ENCODE assay signal across 24 mouse cellular contexts in the genomic region with DNA sequence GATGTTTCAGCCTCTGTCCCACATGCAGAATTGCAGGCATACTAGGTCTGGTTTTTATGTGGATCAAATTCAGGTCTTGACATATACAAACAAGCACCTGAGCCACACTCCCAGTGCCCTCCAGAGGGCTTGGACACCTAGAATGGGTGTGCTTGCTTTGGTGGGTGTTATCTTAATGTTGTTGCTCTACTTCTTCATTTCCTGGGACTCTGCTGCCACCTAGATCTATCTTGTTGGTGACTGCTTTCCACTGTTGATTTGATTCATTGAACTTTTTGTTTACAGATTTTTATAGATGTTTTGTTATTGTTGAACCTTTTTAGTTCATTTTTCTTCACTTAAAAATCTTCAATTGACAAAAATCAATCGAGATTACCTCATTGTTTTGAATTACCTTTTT. TPM values are rescaled to one million over a fixed set of nuclear protein-coding genes. Genes with fewer than 3 reads are reported as not detected.
DNase-seq lines count a peak whose midpoint lies in the region; ATAC-seq and TF ChIP-seq lines count a peak whose summit lies in the region.
"Had no signal": no experiment of that assay in that cellular context is flagged by ENCODE, and none has a peak within 500 bp of the region (broad histone marks: within the 10 kb centered on the region; RNA-seq: fewer than 3 reads in every experiment).

No protein-coding gene starts in this region.

- H3K4me2 ChIP-seq in midbrain, postnatal 0 days (ENCODE audit: low read depth, low read length, poor library complexity, severe bottlenecking) = no peak overlapping the region
- no peak overlapping the region for H3K4me2 ChIP-seq in midbrain, embryonic 16.5 days (ENCODE audit: low read length)
- H3K4me2 ChIP-seq: embryonic facial prominence, embryonic 12.5 days; forebrain, embryonic 13.5 days; heart, embryonic 13.5 days; hindbrain, embryonic 15.5 days; limb, embryonic 13.5 days; liver, embryonic 13.5 days; lung, embryonic 15.5 days; midbrain, embryonic 12.5 days had no signal

- 96% methylated on average over 1 of the region's 1 CpGs for WGBS in midbrain, postnatal 0 days
- WGBS in midbrain, embryonic 16.5 days = 97% methylated on average over 1 of the region's 1 CpGs

- H3K27ac ChIP-seq in midbrain, postnatal 0 days (ENCODE audit: low read depth, low read length) = no peak overlapping the region
- no peak overlapping the region for H3K27ac ChIP-seq in midbrain, embryonic 16.5 days (ENCODE audit: low read length)
- H3K27ac ChIP-seq in MEL (ENCODE audit: control insufficient read depth, low read depth, low read length) = no peak overlapping the region
- H3K27ac ChIP-seq: embryonic facial prominence, embryonic 12.5 days; forebrain, embryonic 13.5 days; heart, embryonic 13.5 days; hindbrain, embryonic 15.5 days; limb, embryonic 13.5 days; liver, embryonic 13.5 days; lung, embryonic 15.5 days; midbrain, embryonic 12.5 days had no signal

- peak; percentile 68 for TF ChIP-seq RAD21 in MEL (IDR thresholded peaks at IDR 0.05; ENCODE audit: low read depth, low read length)

- TF ChIP-seq EP300 in MEL (IDR thresholded peaks at IDR 0.05; ENCODE audit: low read depth in 1 of 2, low read length in 2 of 2) = no peak

- H3K4me3 ChIP-seq in midbrain, postnatal 0 days (ENCODE audit: low read depth, low read length) = no peak overlapping the region
- H3K4me3 ChIP-seq in midbrain, embryonic 16.5 days (ENCODE audit: low read depth, low read length) = no peak overlapping the region
- no peak overlapping the region for H3K4me3 ChIP-seq in MEL (ENCODE audit: control insufficient read depth in 1 of 2, insufficient read depth in 1 of 2, low read depth in 2 of 2, low read length in 2 of 2)
- H3K4me3 ChIP-seq: embryonic facial prominence, embryonic 12.5 days; erythroblast, embryonic 14.5 days; forebrain, embryonic 13.5 days; heart, embryonic 13.5 days; hindbrain, embryonic 15.5 days; limb, embryonic 13.5 days; liver, embryonic 13.5 days; lung, embryonic 15.5 days; midbrain, embryonic 12.5 days had no signal

- TF ChIP-seq POLR2A in MEL (IDR thresholded peaks at IDR 0.05; ENCODE audit: control insufficient read depth in 1 of 2, insufficient read depth in 1 of 2, low read depth in 1 of 2, low read length in 2 of 2, poor library complexity in 1 of 2) = no peak

- H3K9ac ChIP-seq in midbrain, postnatal 0 days (replicated peaks; ENCODE audit: low read length, poor library complexity, severe bottlenecking) = no peak overlapping the region
- H3K9ac ChIP-seq in midbrain, embryonic 16.5 days (ENCODE audit: low read depth, low read length) = no peak overlapping the region
- no peak overlapping the region for H3K9ac ChIP-seq in MEL (ENCODE audit: control insufficient read depth, low read depth, low read length, poor library complexity, severe bottlenecking)
- H3K9ac ChIP-seq: embryonic facial prominence, embryonic 12.5 days; forebrain, embryonic 13.5 days; heart, embryonic 13.5 days; hindbrain, embryonic 15.5 days; limb, embryonic 13.5 days; liver, embryonic 13.5 days; lung, embryonic 15.5 days; midbrain, embryonic 12.5 days had no signal

- peak; percentile 26 to 29 for DNase-seq in kidney, postnatal 36 days
- no peak for DNase-seq in kidney, postnatal 4 days
- no peak for DNase-seq in midbrain, postnatal 0 days (ENCODE audit: low spot score)
- DNase-seq in MEL (ENCODE audit: low read depth, low spot score) = peak; percentile 50
- no peak for DNase-seq in embryo, embryonic 11 days
- DNase-seq in urinary bladder, postnatal 10 days (ENCODE audit: low spot score) = no peak
- DNase-seq: adrenal gland, postnatal 10 days; cerebellum, adult 18-20 months; cerebellum, postnatal 14 days; gastrocnemius, postnatal 10 days; heart, adult 18-20 months; kidney, adult 11 months; layer of hippocampus, postnatal 36 days; liver, embryonic 13.5 days had no signal

- H3K4me1 ChIP-seq in midbrain, postnatal 0 days (ENCODE audit: insufficient read depth, low read length) = no peaks in the 10 kb centered on the region
- no peaks in the 10 kb centered on the region for H3K4me1 ChIP-seq in midbrain, embryonic 16.5 days (ENCODE audit: control insufficient read depth, insufficient read depth, low read length)
- peaks cover 2 to 3% of the 10 kb centered on the region in 2 experiments; a peak in 2 of 4 replicates for H3K4me1 ChIP-seq in MEL (ENCODE audit: control insufficient read depth in 1 of 2, insufficient read depth in 2 of 2, low read length in 2 of 2)
- H3K4me1 ChIP-seq: embryonic facial prominence, embryonic 12.5 days; hindbrain, embryonic 15.5 days; limb, embryonic 13.5 days; liver, embryonic 13.5 days had no signal

- H3K27me3 ChIP-seq in midbrain, postnatal 0 days (ENCODE audit: insufficient read depth, low read length) = no peaks in the 10 kb centered on the region
- no peaks in the 10 kb centered on the region for H3K27me3 ChIP-seq in midbrain, embryonic 16.5 days (ENCODE audit: control insufficient read depth, insufficient read depth, low read depth, low read length)
- no peaks in the 10 kb centered on the region for H3K27me3 ChIP-seq in MEL (ENCODE audit: control insufficient read depth in 1 of 2, insufficient read depth in 2 of 2, low read length in 2 of 2)
- H3K27me3 ChIP-seq: embryonic facial prominence, embryonic 12.5 days; forebrain, embryonic 13.5 days; heart, embryonic 13.5 days; hindbrain, embryonic 15.5 days; limb, embryonic 13.5 days; liver, embryonic 13.5 days; lung, embryonic 15.5 days; midbrain, embryonic 12.5 days had no signal

- no peaks in the 10 kb centered on the region for H3K9me3 ChIP-seq in midbrain, postnatal 0 days (ENCODE audit: low read length)
- peaks cover 3% of the 10 kb centered on the region; the same call in 1 of the 2 replicates for H3K9me3 ChIP-seq in midbrain, embryonic 16.5 days (replicated peaks; ENCODE audit: control insufficient read depth, low read length, poor library complexity, severe bottlenecking)
- H3K9me3 ChIP-seq in MEL (replicated peaks; ENCODE audit: insufficient read depth, low read length) = no peaks in the 10 kb centered on the region
- H3K9me3 ChIP-seq: embryonic facial prominence, embryonic 12.5 days; forebrain, embryonic 13.5 days; heart, embryonic 13.5 days; hindbrain, embryonic 15.5 days; limb, embryonic 13.5 days; liver, embryonic 13.5 days; lung, embryonic 15.5 days; midbrain, embryonic 12.5 days had no signal

- ATAC-seq in midbrain, postnatal 0 days (ENCODE audit: low FRiP score) = no peak
- no peak for ATAC-seq in midbrain, embryonic 16.5 days
- ATAC-seq: forebrain, embryonic 13.5 days had no signal

- TF ChIP-seq CTCF in midbrain, postnatal 0 days (IDR thresholded peaks at IDR 0.05) = peak; percentile 26; the same call in 1 of the 2 replicates
- peak in 2 of 3 experiments; percentile 3 to 65; a peak in 2 of 6 replicates for TF ChIP-seq CTCF in MEL (IDR thresholded peaks at IDR 0.05 in 2 of 3, conservative IDR thresholded peaks at IDR 0.05 in 1 of 3; ENCODE audit: control insufficient read depth in 1 of 3, insufficient read depth in 1 of 3, low read depth in 2 of 3, low read length in 3 of 3, poor library complexity in 1 of 3, severe bottlenecking in 1 of 3)

- no peaks in the 10 kb centered on the region for H3K36me3 ChIP-seq in midbrain, postnatal 0 days (ENCODE audit: insufficient read depth, low read length)
- no peaks in the 10 kb centered on the region for H3K36me3 ChIP-seq in midbrain, embryonic 16.5 days (ENCODE audit: control insufficient read depth, insufficient read depth, low read length)
- H3K36me3 ChIP-seq in MEL (ENCODE audit: control insufficient read depth in 1 of 2, insufficient read depth in 2 of 2, low read length in 2 of 2) = no peaks in the 10 kb centered on the region; a peak in 1 of 4 replicates
- H3K36me3 ChIP-seq: embryonic facial prominence, embryonic 12.5 days; G1E; heart, embryonic 13.5 days; hindbrain, embryonic 15.5 days; limb, embryonic 13.5 days; liver, embryonic 13.5 days; lung, embryonic 15.5 days; midbrain, embryonic 12.5 days had no signal

- peaks cover 4% of the 10 kb centered on the region; the same call in 1 of the 2 replicates for H3K79me2 ChIP-seq in MEL (ENCODE audit: control insufficient read depth, insufficient read depth, low read length, poor library complexity)

TF ChIP-seq in MEL, 35 proteins besides CTCF, POLR2A, EP300 and RAD21:
- TF ChIP-seq GATA1 (IDR thresholded peaks at IDR 0.05; ENCODE audit: low read depth, low read length) (peak; percentile 49; the same call in 1 of the 2 replicates), SMC3 (IDR thresholded peaks at IDR 0.05; ENCODE audit: low read depth, low read length) (peak; percentile 61), MXI1 (IDR thresholded peaks at IDR 0.05; ENCODE audit: low read depth, low read length) (no peak), ZC3H11A (IDR thresholded peaks at IDR 0.05; ENCODE audit: low read depth, low read length) (no peak), MEF2A (IDR thresholded peaks at IDR 0.05; ENCODE audit: extremely low read depth, insufficient replicate concordance, low read depth, low read length, poor library complexity, severe bottlenecking) (no peak)

RNA-seq across cellular contexts. Expression of gene Ptpn13, which starts 31.8 kb away (rescaled TPM):
- total RNA-seq in midbrain, postnatal 0 days (2014; rRNA removed) = 14.1 and 18.0 TPM in 2 replicates
- 1.9 and 2.6 TPM in 2 replicates for polyA plus RNA-seq in midbrain, postnatal 0 days (2015; fragmentation: Nextera tagmentation; extraction: Ambion mirVana)
- 3.6 and 3.9 TPM in 2 replicates for polyA plus RNA-seq in midbrain, embryonic 16.5 days (2015; fragmentation: Nextera tagmentation; extraction: Ambion mirVana)
- total RNA-seq in MEL (2012; rRNA removed) = 15.1 and 18.4 TPM in 2 replicates
- 10 to 100 TPM; 15.5 to 43.6 TPM for polyA plus RNA-seq in MEL (2012; ENCODE audit: insufficient read depth in 1 of 2, insufficient read length in 2 of 2, low read depth in 1 of 2, low replicate concordance in 2 of 2, missing spikeins in 1 of 2)
- polyA plus RNA-seq: G1E had no signal

Comparison
In these comparisons a context has a peak if more than half of its experiments do, and no peak if none do; other contexts are left out.
1. DNase-seq: peak in kidney, postnatal 36 days (2 of 2) and MEL (single experiment); none in kidney, postnatal 4 days (0 of 2), midbrain, postnatal 0 days (single experiment), embryo, embryonic 11 days (single experiment) and urinary bladder, postnatal 10 days (single experiment).